Mouse (Mus musculus) liver, adult 2 months (tissue): ENCODE results near the gene Gpr65. TPM values are rescaled to one million over a fixed set of nuclear protein-coding genes. Genes with fewer than 3 reads are reported as not detected.

ENCODE experiments used
- DNase-seq: peaks from one replicate; pipeline ENCODE4 v3.0.0-alpha.2; 2011; ENCODE audit warnings: low read depth, low spot score; ENCODE audit errors: extremely low read depth
- H3K27ac ChIP-seq: fragments of 200-500 bp; replicated peaks from 2 replicates; pipeline ENCODE4 v1.5.1; 2012; ENCODE audit warnings: low read depth, mild to moderate bottlenecking, control low read depth, inconsistent platforms, low read length; ENCODE audit not compliant: insufficient read depth
- H3K27me3 ChIP-seq: fragments of 200-500 bp; 2 replicates; pipeline ENCODE4 v1.6.1; 2012; ENCODE audit warnings: mild to moderate bottlenecking, moderate library complexity, low read length, inconsistent platforms; ENCODE audit not compliant: control insufficient read depth, insufficient read depth
- H3K36me3 ChIP-seq: fragments of 200-500 bp; 2 replicates; pipeline ENCODE4 v1.6.1; 2012; ENCODE audit warnings: low read length, inconsistent platforms; ENCODE audit not compliant: control insufficient read depth, insufficient read depth
- H3K4me1 ChIP-seq: fragments of 200-500 bp; 2 replicates; pipeline ENCODE4 v1.6.1; 2011; ENCODE audit warnings: low read length; ENCODE audit not compliant: control insufficient read depth, insufficient read depth
- H3K4me3 ChIP-seq: fragments of 200-500 bp; 2 replicates; pipeline ENCODE4 v1.5.1; 2011; ENCODE audit warnings: low read depth, mild to moderate bottlenecking, control low read depth, low read length, moderate library complexity; ENCODE audit not compliant: insufficient read depth
- H3K79me2 ChIP-seq: fragments of 200-500 bp; 2 replicates; pipeline ENCODE4 v1.6.1; 2012; ENCODE audit warnings: inconsistent platforms, mild to moderate bottlenecking, low read length, moderate library complexity; ENCODE audit not compliant: control insufficient read depth, insufficient read depth
- H3K9ac ChIP-seq: fragments of 200-500 bp; 2 replicates; pipeline ENCODE4 v1.6.1; 2012; ENCODE audit warnings: low read depth, mild to moderate bottlenecking, control low read depth, inconsistent platforms, low read length
- CTCF ChIP-seq: fragments of 200-500 bp; IDR thresholded peaks from 2 replicates; pipeline ENCODE4 v1.5.1; 2011; ENCODE audit warnings: low read depth, low read length, control low read depth
- POLR2A ChIP-seq: fragments of 200-500 bp; IDR thresholded peaks from 2 replicates; pipeline ENCODE4 v1.6.1; 2011; ENCODE audit warnings: low read length, control low read depth; ENCODE audit not compliant: insufficient read depth; ENCODE audit errors: extremely low read depth
- WGBS: fragments of 180-500 bp; shearing (Covaris S2); methylation state at CpG from one replicate; pipeline ENCODE4 v1.1.7; 2018; 5-methylcytosine and 5-hydroxymethylcytosine counted together
- polyA plus RNA-seq: library from polyadenylated mRNA; depleted of rRNA; stranded (reverse); fragments of >200 nt; gene quantifications from 2 replicates; pipeline ENCODE4 v1.2.3, GENCODE M21; 2012
- total RNA-seq: library from RNA; depleted of rRNA; stranded (reverse); fragments of >200 nt; gene quantifications from 2 replicates; pipeline ENCODE4 v1.2.3, GENCODE M21; 2014

Gene Gpr65
- total and polyA plus RNA-seq, 2 experiments = 1.0 to 1.8 TPM

DNA sequence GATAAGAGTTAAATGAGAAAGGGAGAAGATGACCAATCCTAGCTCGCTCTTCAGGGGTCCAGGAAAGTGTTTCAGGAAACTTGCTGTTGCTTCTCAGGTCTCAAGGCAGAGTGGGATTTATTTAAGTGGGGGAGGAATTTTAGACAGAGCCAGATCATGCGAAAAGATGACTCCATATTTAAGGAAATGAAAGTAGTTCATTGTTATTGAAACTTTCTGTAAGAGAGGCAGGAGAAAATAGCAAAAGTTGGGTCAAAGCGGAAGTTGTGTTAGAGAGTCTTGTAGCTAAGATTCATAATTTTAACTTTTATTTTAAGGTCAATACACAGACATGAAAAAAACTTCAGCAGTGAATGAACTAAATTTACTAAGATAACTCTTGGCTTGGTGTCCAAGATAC is 22.0 kb downstream of the Gpr65 start:
- no peak overlapping the region for H3K9ac ChIP-seq
- no peaks in the 10 kb centered on the region for H3K79me2 ChIP-seq
- H3K36me3 ChIP-seq = no peaks in the 10 kb centered on the region
- H3K4me3 ChIP-seq = no peak overlapping the region
- no peaks in the 10 kb centered on the region for H3K27me3 ChIP-seq
- no peak overlapping the region for H3K27ac ChIP-seq
- peak; percentile 21 for DNase-seq
- H3K4me1 ChIP-seq = no peaks in the 10 kb centered on the region
- WGBS = 80% methylated on average over 3 of the region's 3 CpGs
- TF ChIP-seq POLR2A (no peak), CTCF (no peak)

DNA sequence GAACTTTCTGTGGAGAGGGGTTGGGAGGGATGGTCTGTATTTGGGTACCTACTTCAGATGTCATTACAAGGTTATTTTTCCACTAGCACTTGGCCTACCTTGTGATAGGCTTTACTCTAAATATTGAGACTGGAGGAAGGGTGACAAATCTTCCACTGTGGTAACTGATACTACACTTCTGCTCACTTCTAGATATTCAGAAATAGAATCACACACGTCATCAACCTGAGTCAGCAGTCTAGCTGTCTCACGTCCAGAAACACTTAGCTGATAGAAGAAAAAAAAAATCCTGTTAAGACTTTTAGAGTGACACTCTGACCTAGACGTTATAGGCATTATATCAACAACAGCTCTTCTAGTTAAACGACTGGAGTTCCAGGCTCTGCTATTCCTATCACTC is 23.8 kb downstream of the Gpr65 start:
- no peaks in the 10 kb centered on the region for H3K27me3 ChIP-seq
- TF ChIP-seq POLR2A (no peak), CTCF (no peak)
- no peaks in the 10 kb centered on the region for H3K79me2 ChIP-seq
- WGBS = 59% methylated on average over 4 of the region's 4 CpGs
- H3K4me1 ChIP-seq = no peaks in the 10 kb centered on the region
- no peak overlapping the region for H3K4me3 ChIP-seq
- H3K27ac ChIP-seq = no peak overlapping the region
- H3K9ac ChIP-seq = no peak overlapping the region
- no peaks in the 10 kb centered on the region for H3K36me3 ChIP-seq
- peak; percentile 17 for DNase-seq

DNA sequence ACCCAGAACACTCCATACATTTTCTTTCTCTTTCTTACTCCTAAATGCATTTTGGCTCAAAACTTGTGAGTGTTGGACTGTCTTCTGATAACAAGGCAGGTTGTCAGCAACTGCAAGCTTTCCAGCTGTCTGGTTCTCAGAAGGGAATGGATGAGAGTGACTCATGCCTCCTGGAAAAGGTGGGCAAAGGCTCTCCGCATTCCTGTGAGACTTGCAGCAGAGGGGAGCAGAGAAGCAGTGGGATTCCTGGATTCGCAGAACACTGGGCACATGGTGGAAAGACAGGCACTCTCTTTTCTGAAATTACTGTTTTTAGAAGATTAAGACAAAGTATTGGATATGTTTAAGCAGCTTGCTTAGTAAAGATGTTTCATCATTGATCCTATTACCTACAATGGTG is 25.8 kb downstream of the Gpr65 start:
- Histone ChIP-seq H3K36me3 (no peaks in the 10 kb centered on the region), H3K27ac (no peak overlapping the region), H3K4me3 (no peak overlapping the region), H3K79me2 (no peaks in the 10 kb centered on the region), H3K4me1 (no peaks in the 10 kb centered on the region), H3K27me3 (no peaks in the 10 kb centered on the region), H3K9ac (no peak overlapping the region)
- DNase-seq = no peak
- 84% methylated on average over 2 of the region's 2 CpGs for WGBS
- no peak for TF ChIP-seq POLR2A
- no peak for TF ChIP-seq CTCF

DNA sequence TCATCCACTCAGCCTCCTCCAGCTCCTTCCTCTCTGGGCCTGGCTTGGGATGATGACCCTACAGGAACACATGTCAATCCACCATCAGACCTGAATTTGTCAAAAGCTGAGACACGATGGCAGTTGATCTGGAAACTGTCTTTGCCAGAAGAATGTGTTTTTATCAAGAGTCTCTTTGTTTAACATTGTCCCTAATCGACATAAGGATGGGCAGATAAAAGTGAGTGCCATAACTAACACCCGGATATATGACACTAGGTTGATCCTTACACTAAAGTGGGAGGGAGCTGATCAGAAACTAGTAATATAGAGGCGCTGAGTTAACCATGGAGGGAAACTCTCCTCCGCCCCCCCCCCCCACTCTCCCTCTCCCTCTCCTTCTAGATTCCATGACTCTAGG is 33.5 kb downstream of the Gpr65 start:
- H3K4me3 ChIP-seq = no peak overlapping the region
- no peak for DNase-seq
- no peak overlapping the region for H3K9ac ChIP-seq
- no peaks in the 10 kb centered on the region for H3K79me2 ChIP-seq
- no peaks in the 10 kb centered on the region for H3K36me3 ChIP-seq
- no peak overlapping the region for H3K27ac ChIP-seq
- WGBS = 68% methylated on average over 5 of the region's 5 CpGs
- TF ChIP-seq POLR2A = no peak
- TF ChIP-seq CTCF = no peak
- no peaks in the 10 kb centered on the region for H3K27me3 ChIP-seq
- no peaks in the 10 kb centered on the region for H3K4me1 ChIP-seq

DNA sequence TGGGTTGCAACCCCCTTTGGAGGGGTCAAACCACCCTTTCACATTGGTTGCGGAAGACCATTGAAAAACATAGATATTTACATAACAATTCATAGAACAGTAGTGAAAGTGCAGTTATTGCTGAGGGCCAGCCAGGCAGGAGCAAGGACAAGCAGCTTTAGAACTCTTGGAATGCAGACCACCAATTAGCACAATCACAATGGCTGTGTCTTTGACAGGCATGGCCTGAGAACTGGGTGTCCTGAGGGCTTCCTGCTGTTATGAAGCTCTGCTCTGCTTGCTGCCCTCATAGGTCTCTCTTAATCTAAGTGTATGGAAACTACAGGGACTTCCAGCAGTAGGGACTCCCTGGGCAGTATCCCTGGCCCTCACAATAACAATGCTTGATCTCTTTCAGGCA is 34.6 kb downstream of the Gpr65 start:
- H3K9ac ChIP-seq = no peak overlapping the region
- H3K27ac ChIP-seq = no peak overlapping the region
- H3K27me3 ChIP-seq = no peaks in the 10 kb centered on the region
- no peak for DNase-seq
- no peaks in the 10 kb centered on the region for H3K4me1 ChIP-seq
- H3K36me3 ChIP-seq = no peaks in the 10 kb centered on the region
- H3K79me2 ChIP-seq = no peaks in the 10 kb centered on the region
- TF ChIP-seq CTCF = no peak
- TF ChIP-seq POLR2A = no peak
- H3K4me3 ChIP-seq = no peak overlapping the region
- WGBS = 97% methylated on average over 1 of the region's 1 CpGs

DNA sequence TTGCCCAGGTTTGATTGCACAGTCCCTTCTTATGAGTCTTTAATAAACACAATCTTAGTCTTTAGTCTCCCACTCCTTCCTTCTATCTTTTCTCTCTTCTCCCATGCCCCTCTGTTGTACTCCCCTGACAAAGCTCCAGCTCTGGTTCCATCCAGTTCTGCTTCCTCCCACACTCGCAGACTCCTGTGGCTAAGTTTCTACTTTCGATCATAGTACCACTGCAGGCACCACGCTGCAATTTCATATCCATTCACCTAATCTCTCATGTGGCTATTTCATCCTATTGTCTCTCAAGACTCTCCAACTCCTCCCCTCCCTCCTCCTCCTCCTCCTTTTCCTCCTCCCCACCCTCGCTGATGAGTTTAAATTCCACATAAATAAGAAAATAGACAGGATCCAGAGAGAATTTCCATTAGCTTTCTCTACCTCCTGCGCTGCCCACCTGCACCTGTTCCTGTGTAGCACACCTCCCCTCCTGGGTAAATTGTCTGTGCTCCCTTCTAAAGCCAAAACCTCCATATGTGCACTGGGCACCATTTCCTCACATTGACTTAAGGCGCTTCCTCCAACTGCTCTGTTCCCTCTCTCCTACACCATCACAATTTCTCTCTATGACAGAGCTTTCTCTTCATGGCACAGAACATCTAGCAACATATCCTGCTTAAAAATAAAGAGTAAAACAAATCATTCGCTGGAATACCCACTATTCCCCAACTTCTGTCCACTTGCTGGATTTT is 38.9 kb downstream of the Gpr65 start:
- no peak for DNase-seq
- Histone ChIP-seq H3K4me1 (no peaks in the 10 kb centered on the region), H3K9ac (no peak overlapping the region), H3K4me3 (no peak overlapping the region), H3K27ac (no peak overlapping the region), H3K79me2 (no peaks in the 10 kb centered on the region), H3K27me3 (no peaks in the 10 kb centered on the region), H3K36me3 (no peaks in the 10 kb centered on the region)
- no peak for TF ChIP-seq POLR2A
- TF ChIP-seq CTCF = no peak
- 83% methylated on average over 7 of the region's 7 CpGs for WGBS
